ENCODE assay signal across 24 mouse cellular contexts in the genomic region with DNA sequence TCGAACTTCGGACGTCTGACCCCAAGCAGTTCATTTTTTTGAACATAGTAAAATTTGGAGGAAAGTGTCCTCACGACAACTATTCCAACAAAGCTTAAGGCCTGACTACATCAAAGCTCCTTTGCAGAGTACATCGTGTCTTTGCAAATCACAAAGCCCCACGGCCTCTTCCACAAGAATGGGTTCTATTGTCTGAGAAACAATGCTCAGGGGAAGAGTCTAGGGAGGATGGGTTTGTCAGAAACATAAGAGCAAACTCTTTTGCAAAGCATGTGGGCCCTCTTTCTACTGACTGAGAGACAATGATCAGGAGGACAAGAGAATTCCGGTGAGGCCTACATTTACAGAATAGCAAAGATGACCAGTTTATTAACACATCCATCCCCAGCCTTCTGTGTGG. TPM values are rescaled to one million over a fixed set of nuclear protein-coding genes. Genes with fewer than 3 reads are reported as not detected.
DNase-seq lines count a peak whose midpoint lies in the region; ATAC-seq and TF ChIP-seq lines count a peak whose summit lies in the region.
"Had no signal": no experiment of that assay in that cellular context is flagged by ENCODE, and none has a peak within 500 bp of the region (broad histone marks: within the 10 kb centered on the region; RNA-seq: fewer than 3 reads in every experiment).

No protein-coding gene starts in this region.

- no peaks in the 10 kb centered on the region for H3K4me1 ChIP-seq in stomach, postnatal 0 days (replicated peaks; ENCODE audit: control insufficient read depth, insufficient read depth)
- H3K4me1 ChIP-seq: embryonic facial prominence, embryonic 10.5 days; embryonic facial prominence, embryonic 12.5 days; forebrain, embryonic 13.5 days; forebrain, embryonic 15.5 days had no signal

- H3K9me3 ChIP-seq in stomach, postnatal 0 days (ENCODE audit: control insufficient read depth, low read length), result no peaks in the 10 kb centered on the region
- H3K9me3 ChIP-seq: embryonic facial prominence, embryonic 10.5 days; embryonic facial prominence, embryonic 12.5 days; forebrain, embryonic 13.5 days; forebrain, embryonic 15.5 days; G1E had no signal

- H3K36me3 ChIP-seq in stomach, postnatal 0 days (ENCODE audit: control insufficient read depth, insufficient read depth, low read length), result no peaks in the 10 kb centered on the region
- H3K36me3 ChIP-seq: embryonic facial prominence, embryonic 10.5 days; embryonic facial prominence, embryonic 12.5 days; forebrain, embryonic 15.5 days; G1E had no signal

- H3K27ac ChIP-seq in stomach, postnatal 0 days (replicated peaks), result no peak overlapping the region
- H3K27ac ChIP-seq: embryonic facial prominence, embryonic 10.5 days; embryonic facial prominence, embryonic 12.5 days; forebrain, embryonic 13.5 days; forebrain, embryonic 15.5 days had no signal

- TF ChIP-seq EP300 in stomach, postnatal 0 days (optimal IDR thresholded peaks at IDR 0.05), result no peak

- no peak overlapping the region for H3K9ac ChIP-seq in stomach, postnatal 0 days (ENCODE audit: low read length)
- H3K9ac ChIP-seq: embryonic facial prominence, embryonic 12.5 days; forebrain, embryonic 13.5 days; forebrain, embryonic 15.5 days had no signal

- H3K27me3 ChIP-seq in stomach, postnatal 0 days (ENCODE audit: control insufficient read depth, insufficient read depth, low read length), result no peaks in the 10 kb centered on the region
- H3K27me3 ChIP-seq: CH12.LX; embryonic facial prominence, embryonic 12.5 days; forebrain, embryonic 13.5 days; forebrain, embryonic 15.5 days; Patski had no signal

- no peak overlapping the region for H3K4me2 ChIP-seq in stomach, postnatal 0 days (replicated peaks; ENCODE audit: low read depth)
- H3K4me2 ChIP-seq: embryonic facial prominence, embryonic 12.5 days; forebrain, embryonic 13.5 days; forebrain, embryonic 15.5 days had no signal

- TF ChIP-seq CTCF in stomach, postnatal 0 days (IDR thresholded peaks at IDR 0.05; ENCODE audit: low read depth), result no peak

- no peak for ATAC-seq in stomach, postnatal 0 days (ENCODE audit: low FRiP score, low TSS enrichment)
- ATAC-seq: activated CD4-positive, CD25-positive, alpha-beta regulatory T cell, adult 4 months; CD4-positive, CD25-positive, alpha-beta regulatory T cell, adult 4 months; forebrain, embryonic 13.5 days; forebrain, embryonic 15.5 days; Patski had no signal

- no peak overlapping the region for H3K4me3 ChIP-seq in stomach, postnatal 0 days (ENCODE audit: low read depth, low read length)
- H3K4me3 ChIP-seq: embryonic facial prominence, embryonic 10.5 days; embryonic facial prominence, embryonic 12.5 days; forebrain, embryonic 13.5 days; forebrain, embryonic 15.5 days had no signal

- DNase-seq in ES-CJ7 (ENCODE audit: low read depth, low spot score), result peak; percentile 58
- peak; percentile 59 for DNase-seq in R1 (ENCODE audit: low read depth, low spot score)
- peak; percentile 38 for DNase-seq in retina, embryonic 14.5 days (ENCODE audit: low spot score)
- DNase-seq in c-Kit-positive CD71-positive TER-119-positive erythroid progenitor cells, embryonic 14.5 days (ENCODE audit: low spot score), result no peak
- no peak for DNase-seq in stomach, postnatal 0 days (ENCODE audit: low spot score)
- DNase-seq in cerebellum, adult 9-11 months, result no peak
- DNase-seq: adrenal gland, adult 8-10 months; adrenal gland, postnatal 14 days; adrenal gland, postnatal 36 days; B cell, adult 2 months; cerebellum, adult 11 months; cerebellum, adult 18-20 months; cerebellum, adult 8-10 months; cerebellum, postnatal 10 days; cerebellum, postnatal 25 days had no signal

- WGBS in stomach, postnatal 0 days, result 78% methylated on average over 7 of the region's 7 CpGs

RNA-seq across cellular contexts. Expression of gene Gm45716, which starts 26.8 kb away (rescaled TPM):
- 7.0 and 7.4 TPM in 2 replicates for polyA plus RNA-seq in stomach, postnatal 0 days (2015; fragmentation: Nextera tagmentation; extraction: Ambion mirVana)

RNA-seq across cellular contexts. Expression of gene Mmd, which starts 35.0 kb away (rescaled TPM):
- polyA plus RNA-seq in stomach, postnatal 0 days (2015; fragmentation: Nextera tagmentation; extraction: Ambion mirVana), result 19.1 and 21.3 TPM in 2 replicates

Comparison
In these comparisons a context has a peak if more than half of its experiments do, and no peak if none do; other contexts are left out.
1. DNase-seq: peak in ES-CJ7 (single experiment), R1 (single experiment) and retina, embryonic 14.5 days (single experiment); none in c-Kit-positive CD71-positive TER-119-positive erythroid progenitor cells, embryonic 14.5 days (single experiment), stomach, postnatal 0 days (single experiment) and cerebellum, adult 9-11 months (single experiment).